Mouse (Mus musculus): ENCODE measurements around the gene Zfp146.

GRCm38 (mm10) chr7:30122188-30122530, 47.4 kb downstream of the Zfp146 start:
- TF ChIP-seq GATA1 (IDR thresholded peaks at IDR 0.05; ENCODE audit: borderline replicate concordance, low read length): no peak
- TF ChIP-seq FLI1 (IDR thresholded peaks at IDR 0.05; ENCODE audit: low read length): no peak

All from megakaryocyte, embryonic 14.5 days (primary cell).